Mouse (Mus musculus): Measurements from ENCODE around the gene Mtm1.

- TF ChIP-seq CHD2 (IDR thresholded peaks at IDR 0.05; ENCODE audit: low read depth, low read length) (no peak), ZNF384 (IDR thresholded peaks at IDR 0.05; ENCODE audit: low read depth, low read length) (no peak), ZC3H11A (IDR thresholded peaks at IDR 0.05; ENCODE audit: borderline replicate concordance, low read depth, low read length) (no peak), HCFC1 (IDR thresholded peaks at IDR 0.05; ENCODE audit: borderline replicate concordance, insufficient read depth, low read length) (no peak), MAFK (IDR thresholded peaks at IDR 0.05; ENCODE audit: insufficient read depth, low read depth, low read length) (no peak)
Observed at GRCm38 (mm10) chrX:71311229-71311628, 100.7 kb downstream of the Mtm1 start.
